Mouse (Mus musculus) layer of hippocampus, postnatal 36 days (tissue): ENCODE data around the gene Ankrd34b. TPM values are rescaled to one million over a fixed set of nuclear protein-coding genes. Genes with fewer than 3 reads are reported as not detected.

Experiments
- total RNA-seq, 2 experiments: library from RNA; stranded (reverse); gene quantifications; 2 replicates each; pipeline ENCODE4 v1.2.3; 2021

Ankrd34b gene
- total RNA-seq, 2 experiments from 2014 or later: 12.8 to 14.2 TPM

Other genes with a start within 250 kb of the Ankrd34b start
- gene Gm20379, start 119.9 kb upstream of the Ankrd34b start, total RNA-seq: not detected
- gene Dhfr, start 71.2 kb upstream of the Ankrd34b start, total RNA-seq: 1 to 10 TPM; 1.6 to 1.7 TPM
- gene Msh3, start 70.9 kb upstream of the Ankrd34b start, total RNA-seq: 10 to 100 TPM; 21.8 to 25.7 TPM
- 10 to 100 TPM in 1 of 2 experiments, 1 to 10 TPM in 1; 9.3 to 10.6 TPM for gene Fam151b, start 58.1 kb downstream of the Ankrd34b start, total RNA-seq
- 10 to 100 TPM; 17.4 to 18.7 TPM for gene Zfyve16, start 105.0 kb downstream of the Ankrd34b start, total RNA-seq
- not detected for gene Spz1, start 150.3 kb downstream of the Ankrd34b start, total RNA-seq
- gene Serinc5, start 185.2 kb downstream of the Ankrd34b start, total RNA-seq: 10 to 100 TPM; 71.8 to 73.6 TPM